Mouse (Mus musculus) intestine, embryonic 14.5 days (tissue): Measurements from ENCODE around the gene Hoxd3. TPM values are rescaled to one million over a fixed set of nuclear protein-coding genes. Genes with fewer than 3 reads are reported as not detected.

Experiments used
- ATAC-seq: fragments of 200-750 bp; cut with Nextera tagmentation; replicated peaks from 2 replicates; pipeline ENCODE4 v1.8.0; 2017; ENCODE audit warnings: low read depth, moderate number of reproducible peaks, moderate TSS enrichment, moderate library complexity; ENCODE audit not compliant: low FRiP score, low TSS enrichment
- DNase-seq: peaks from one replicate; pipeline ENCODE4 v3.0.0-alpha.2; 2018; ENCODE audit warnings: low spot score
- H3K27ac ChIP-seq: fragments of 300-500 bp; sonication (generic); 2 replicates; pipeline ENCODE4 v1.5.1; 2014; ENCODE audit warnings: low read depth, mild to moderate bottlenecking, control low read depth
- H3K27me3 ChIP-seq: fragments of 300-500 bp; sonication (generic); replicated peaks from 2 replicates; pipeline ENCODE4 v1.6.1; 2014; ENCODE audit warnings: low read length, control low read depth; ENCODE audit not compliant: control insufficient read depth, insufficient read depth
- H3K36me3 ChIP-seq: fragments of 300-500 bp; sonication (generic); 2 replicates; pipeline ENCODE4 v1.6.1; 2014; ENCODE audit warnings: low read length, control low read depth; ENCODE audit not compliant: control insufficient read depth, insufficient read depth
- H3K4me1 ChIP-seq: fragments of 300-500 bp; sonication (generic); replicated peaks from 2 replicates; pipeline ENCODE4 v1.6.1; 2014; ENCODE audit warnings: low read length, control low read depth, mixed read lengths; ENCODE audit not compliant: control insufficient read depth, insufficient read depth
- H3K4me2 ChIP-seq: fragments of 300-500 bp; sonication (generic); 2 replicates; pipeline ENCODE4 v1.6.1; 2014; ENCODE audit warnings: low read length
- H3K4me3 ChIP-seq: fragments of 300-500 bp; sonication (generic); 2 replicates; pipeline ENCODE4 v1.5.1; 2014; ENCODE audit warnings: low read depth, low read length, control low read depth, mixed read lengths
- H3K9ac ChIP-seq: fragments of 300-500 bp; sonication (generic); 2 replicates; pipeline ENCODE4 v1.6.1; 2014; ENCODE audit warnings: mild to moderate bottlenecking, low read length
- H3K9me3 ChIP-seq: fragments of 300-500 bp; sonication (generic); 2 replicates; pipeline ENCODE4 v1.6.1; 2016; ENCODE audit warnings: low read length, control low read depth; ENCODE audit not compliant: control insufficient read depth
- WGBS: fragments of 180-500 bp; shearing (Covaris S2); extraction: QIAGEN DNeasy Blood & Tissue Kit; methylation state at CpG from one replicate; pipeline ENCODE4 v1.1.7; 2014; 5-methylcytosine and 5-hydroxymethylcytosine counted together
- polyA plus RNA-seq: library from polyadenylated mRNA; unstranded; fragments of >200 nt; fragmentation: Nextera tagmentation; extraction: Ambion mirVana; gene quantifications from 2 replicates; pipeline ENCODE4 v1.2.1, GENCODE M21; 2014

Hoxd3 gene
- polyA plus RNA-seq, 1 experiment from 2014 or later: 27.6 TPM

- 8% methylated on average over 12 of the region's 12 CpGs for WGBS
- Histone ChIP-seq H3K9ac (peak overlapping the region; percentile 42; the same call in 1 of the 2 replicates), H3K27me3 (peaks cover 100% of the 10 kb centered on the region), H3K27ac (peak overlapping the region; percentile 4; the same call in 1 of the 2 replicates), H3K36me3 (no peaks in the 10 kb centered on the region), H3K9me3 (no peaks in the 10 kb centered on the region), H3K4me3 (no peak overlapping the region), H3K4me2 (peak overlapping the region; percentile 29), H3K4me1 (no peaks in the 10 kb centered on the region)
- ATAC-seq (no peak), DNase-seq (peak; percentile 71)
Measured at GRCm38 (mm10) chr2:74688795-74689573, 22.7 kb upstream of the Hoxd3 start.

GRCm38 (mm10) chr2:74689574-74690337 lies 22.0 kb upstream of the Hoxd3 start:
- Histone ChIP-seq H3K27ac (peak overlapping the region; percentile 59), H3K36me3 (no peaks in the 10 kb centered on the region), H3K4me2 (peak overlapping the region; percentile 29), H3K4me3 (peak overlapping the region; percentile 13), H3K4me1 (no peaks in the 10 kb centered on the region), H3K9me3 (no peaks in the 10 kb centered on the region), H3K27me3 (peaks cover 100% of the 10 kb centered on the region), H3K9ac (peak overlapping the region; percentile 42)
- DNase-seq (peak; percentile 80), ATAC-seq (no peak)
- 3% methylated on average over 24 of the region's 24 CpGs for WGBS

- Histone ChIP-seq H3K4me3 (peak overlapping the region; percentile 30), H3K4me1 (no peaks in the 10 kb centered on the region), H3K9me3 (no peaks in the 10 kb centered on the region), H3K27ac (peak overlapping the region; percentile 59), H3K27me3 (peaks cover 100% of the 10 kb centered on the region), H3K36me3 (no peaks in the 10 kb centered on the region), H3K9ac (peak overlapping the region; percentile 42), H3K4me2 (peak overlapping the region; percentile 29)
- DNase-seq (no peak), ATAC-seq (no peak)
- 12% methylated on average over 8 of the region's 8 CpGs for WGBS
Measured at GRCm38 (mm10) chr2:74690338-74690716, 21.4 kb upstream of the Hoxd3 start.

- DNase-seq: no peak
- Histone ChIP-seq H3K27ac (peak within 1 kb of the TSS; percentile 57), H3K36me3 (no peaks in the 10 kb centered on the region), H3K27me3 (peaks cover 100% of the 10 kb centered on the region), H3K4me1 (no peaks in the 10 kb centered on the region), H3K9ac (peak within 1 kb of the TSS; percentile 53), H3K9me3 (no peaks in the 10 kb centered on the region), H3K4me2 (peak within 1 kb of the TSS; percentile 41), H3K4me3 (peak within 1 kb of the TSS; percentile 30)
- peak; percentile 75 for ATAC-seq
- WGBS: 2% methylated on average over 56 of the region's 56 CpGs
Measured at GRCm38 (mm10) chr2:74691022-74691951, 20.4 kb upstream of the Hoxd3 start, which contains the start of gene Hoxd10. Gene Hoxd10 (plus strand): TSS chr2:74691924.

GRCm38 (mm10) chr2:74691995-74692807 lies 19.5 kb upstream of the Hoxd3 start:
- Histone ChIP-seq H3K4me2 (peak overlapping the region; percentile 41), H3K9ac (peak overlapping the region; percentile 53), H3K27me3 (peaks cover 100% of the 10 kb centered on the region), H3K9me3 (no peaks in the 10 kb centered on the region), H3K36me3 (no peaks in the 10 kb centered on the region), H3K4me3 (peak overlapping the region; percentile 30), H3K27ac (peak overlapping the region; percentile 57), H3K4me1 (no peaks in the 10 kb centered on the region)
- ATAC-seq (no peak), DNase-seq (no peak)
- 6% methylated on average over 35 of the region's 35 CpGs for WGBS

- no peak for ATAC-seq
- Histone ChIP-seq H3K9me3 (no peaks in the 10 kb centered on the region), H3K36me3 (no peaks in the 10 kb centered on the region), H3K27ac (peak overlapping the region; percentile 57), H3K4me2 (peak overlapping the region; percentile 41), H3K9ac (peak overlapping the region; percentile 53), H3K4me3 (peak overlapping the region; percentile 30), H3K27me3 (peaks cover 100% of the 10 kb centered on the region), H3K4me1 (no peaks in the 10 kb centered on the region)
- 6% methylated on average over 20 of the region's 20 CpGs for WGBS
- DNase-seq: no peak
Measured at GRCm38 (mm10) chr2:74692808-74693431, 18.8 kb upstream of the Hoxd3 start.

- peak overlapping the region; percentile 41; the same call in 1 of the 2 replicates for H3K4me2 ChIP-seq
- 12% methylated on average over 4 of the region's 4 CpGs for WGBS
- H3K4me1 ChIP-seq: no peaks in the 10 kb centered on the region
- DNase-seq: no peak
- no peak for ATAC-seq
- H3K36me3 ChIP-seq: no peaks in the 10 kb centered on the region
- H3K4me3 ChIP-seq: peak overlapping the region; percentile 30
- peaks cover 100% of the 10 kb centered on the region for H3K27me3 ChIP-seq
- H3K27ac ChIP-seq: peak overlapping the region; percentile 57; the same call in 1 of the 2 replicates
- H3K9ac ChIP-seq: peak overlapping the region; percentile 53
- H3K9me3 ChIP-seq: no peaks in the 10 kb centered on the region
Measured at GRCm38 (mm10) chr2:74693432-74693827, 18.3 kb upstream of the Hoxd3 start.
